Mouse (Mus musculus) urinary bladder, postnatal 14 days (tissue): ENCODE measurements around the gene Rpl37a.

ENCODE experiments used
- DNase-seq: peaks from one replicate; pipeline ENCODE4 v3.0.0; 2021; ENCODE audit warnings: low spot score

The Rpl37a gene

GRCm38 (mm10) chr1:72738946-72739680 is 28.0 kb downstream of the Rpl37a start:
- no peak for DNase-seq

GRCm38 (mm10) chr1:72739681-72740063 is 28.6 kb downstream of the Rpl37a start:
- no peak for DNase-seq

GRCm38 (mm10) chr1:72741406-72741805 is 30.3 kb downstream of the Rpl37a start:
- no peak for DNase-seq

- no peak for DNase-seq
Measured at GRCm38 (mm10) chr1:72744816-72745506, 33.9 kb downstream of the Rpl37a start.

- DNase-seq, result peak; percentile 33
Measured at GRCm38 (mm10) chr1:72746382-72746781, 35.3 kb downstream of the Rpl37a start.

GRCm38 (mm10) chr1:72751371-72751781 is 40.3 kb downstream of the Rpl37a start:
- no peak for DNase-seq

GRCm38 (mm10) chr1:72753211-72753610 is 42.1 kb downstream of the Rpl37a start:
- DNase-seq, result no peak

GRCm38 (mm10) chr1:72755227-72755626 is 44.1 kb downstream of the Rpl37a start:
- no peak for DNase-seq

- no peak for DNase-seq
Measured at GRCm38 (mm10) chr1:72755801-72756200, 44.7 kb downstream of the Rpl37a start.

- no peak for DNase-seq
Measured at GRCm38 (mm10) chr1:72759758-72760157, 48.7 kb downstream of the Rpl37a start.
